Mouse (Mus musculus) right cerebral cortex, postnatal 14 days (tissue): Measurements from ENCODE around the gene Akr1b8.
"Not testable (repeated sequence)": the region's sequence is repeated elsewhere in the genome, so short reads cannot be mapped to it uniquely, and the experiment has no call there.

Source experiments
- DNase-seq: peaks from one replicate; pipeline ENCODE4 v3.0.0; 2022

Akr1b8 gene

GRCm38 (mm10) chr6:34406746-34407145 is 52.8 kb downstream of the Akr1b8 start:
- DNase-seq: no peak

DNA sequence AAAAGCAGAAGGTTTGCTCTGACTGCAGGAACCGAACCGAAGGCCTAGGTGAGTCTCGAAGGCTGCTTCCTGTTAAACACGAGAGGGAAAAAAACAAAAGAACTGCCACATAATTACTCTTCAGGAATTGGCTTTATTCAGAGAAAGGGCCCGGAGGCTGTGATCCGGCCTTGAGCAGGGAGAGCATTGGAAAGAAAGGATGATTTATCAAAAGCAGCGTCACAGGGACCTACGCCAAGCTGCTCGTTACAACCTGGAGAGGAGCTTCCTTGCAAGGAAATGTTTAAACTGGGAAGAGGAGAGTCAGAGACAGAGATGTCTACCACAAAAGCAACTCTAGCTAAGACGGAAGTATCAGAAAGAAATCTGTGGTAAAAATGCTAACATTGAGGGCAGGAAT is 53.5 kb downstream of the Akr1b8 start:
- DNase-seq: no peak

DNA sequence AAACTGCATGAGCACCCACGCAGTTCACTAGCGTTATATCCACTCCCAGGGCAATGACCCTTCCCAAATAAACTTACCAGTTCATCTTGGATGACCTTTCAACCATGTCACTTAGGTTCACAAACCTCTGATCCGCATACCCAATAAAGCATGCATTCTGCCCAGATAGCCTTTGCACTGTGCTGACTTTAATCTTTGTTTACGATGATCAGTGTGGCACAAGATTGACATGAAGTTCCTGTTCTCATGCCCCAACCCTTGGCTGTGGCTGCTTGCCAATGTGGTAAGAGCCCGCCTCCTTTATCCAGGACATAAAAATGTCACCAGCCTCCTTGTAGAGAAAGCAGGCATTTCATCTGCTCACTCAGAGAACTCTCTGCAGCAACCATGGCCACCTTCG is 58.1 kb downstream of the Akr1b8 start, which contains the start of gene Akr1b7:
Akr1b7 (plus strand) TSS at position 312 of the 400 bp plus-strand sequence.
- DNase-seq: no peak

- no peak for DNase-seq
These were observed 58.8 kb downstream of the Akr1b8 start for GRCm38 (mm10) chr6:34412688-34413087.

- not testable (repeated sequence) for DNase-seq
These were observed 59.5 kb downstream of the Akr1b8 start for GRCm38 (mm10) chr6:34413386-34413785.

GRCm38 (mm10) chr6:34416521-34416920 is 62.6 kb downstream of the Akr1b8 start:
- DNase-seq: no peak
